Mouse (Mus musculus): ENCODE results near the gene Rps15. TPM values are rescaled to one million over a fixed set of nuclear protein-coding genes. Genes with fewer than 3 reads are reported as not detected.

The Rps15 gene
- polyA plus RNA-seq, 1 experiment from 2014 or later = 708 TPM

GRCm38 (mm10) chr10:80281921-80282371, 10.3 kb upstream of the Rps15 start:
- Histone ChIP-seq H3K9ac (ENCODE audit: low read depth, low read length) (peak overlapping the region; percentile 31; the same call in 1 of the 2 replicates), H3K27ac (ENCODE audit: low read depth, low read length) (peak overlapping the region; percentile 79), H3K4me3 (ENCODE audit: low read depth, low read length) (no peak overlapping the region), H3K36me3 (ENCODE audit: control insufficient read depth, insufficient read depth) (peaks cover 91% of the 10 kb centered on the region), H3K9me3 (ENCODE audit: control insufficient read depth) (no peaks in the 10 kb centered on the region), H3K4me2 (replicated peaks; ENCODE audit: low read depth) (peak overlapping the region; percentile 9; the same call in 1 of the 2 replicates), H3K4me1 (replicated peaks; ENCODE audit: control insufficient read depth, insufficient read depth, low read length) (0 out of 2 replicates have a peak, but pooled peaks cover 5% of the 10 kb centered on the region), H3K27me3 (replicated peaks; ENCODE audit: control insufficient read depth, insufficient read depth, low read length) (no peaks in the 10 kb centered on the region)
- no peak for TF ChIP-seq CTCF (IDR thresholded peaks at IDR 0.05; ENCODE audit: low read depth)
- peak; percentile 29 for ATAC-seq
- 53% methylated on average over 8 of the region's 8 CpGs for WGBS

GRCm38 (mm10) chr10:80282481-80283441, 9.5 kb upstream of the Rps15 start:
- peak; percentile 63 for ATAC-seq
- peaks cover 91% of the 10 kb centered on the region for H3K36me3 ChIP-seq (ENCODE audit: control insufficient read depth, insufficient read depth)

GRCm38 (mm10) chr10:80285222-80286070, 6.8 kb upstream of the Rps15 start:
- no peak overlapping the region for H3K9ac ChIP-seq (ENCODE audit: low read depth, low read length)
- no peak for ATAC-seq
- H3K4me2 ChIP-seq (replicated peaks; ENCODE audit: low read depth) = no peak overlapping the region
- H3K27me3 ChIP-seq (replicated peaks; ENCODE audit: control insufficient read depth, insufficient read depth, low read length) = no peaks in the 10 kb centered on the region
- no peak for TF ChIP-seq CTCF (IDR thresholded peaks at IDR 0.05; ENCODE audit: low read depth)
- H3K4me3 ChIP-seq (ENCODE audit: low read depth, low read length) = no peak overlapping the region
- H3K9me3 ChIP-seq (ENCODE audit: control insufficient read depth) = no peaks in the 10 kb centered on the region
- peaks cover 70% of the 10 kb centered on the region for H3K36me3 ChIP-seq (ENCODE audit: control insufficient read depth, insufficient read depth)
- H3K4me1 ChIP-seq (replicated peaks; ENCODE audit: control insufficient read depth, insufficient read depth, low read length) = 0 out of 2 replicates have a peak, but pooled peaks cover 5% of the 10 kb centered on the region
- WGBS = 76% methylated on average over 13 of the region's 15 CpGs
- no peak overlapping the region for H3K27ac ChIP-seq (ENCODE audit: low read depth, low read length)

More at GRCm38 (mm10) chr10:80282481-80283441, 9.5 kb upstream of the Rps15 start:
- H3K9me3 ChIP-seq (ENCODE audit: control insufficient read depth) = no peaks in the 10 kb centered on the region
- WGBS = 50% methylated on average over 20 of the region's 20 CpGs
- TF ChIP-seq CTCF (IDR thresholded peaks at IDR 0.05; ENCODE audit: low read depth) = peak; percentile 30
- H3K4me1 ChIP-seq (replicated peaks; ENCODE audit: control insufficient read depth, insufficient read depth, low read length) = 0 out of 2 replicates have a peak, but pooled peaks cover 5% of the 10 kb centered on the region
- peak overlapping the region; percentile 31 for H3K9ac ChIP-seq (ENCODE audit: low read depth, low read length)
- no peaks in the 10 kb centered on the region for H3K27me3 ChIP-seq (replicated peaks; ENCODE audit: control insufficient read depth, insufficient read depth, low read length)
- no peak overlapping the region for H3K4me3 ChIP-seq (ENCODE audit: low read depth, low read length)
- H3K27ac ChIP-seq (ENCODE audit: low read depth, low read length) = peak overlapping the region; percentile 79
- H3K4me2 ChIP-seq (replicated peaks; ENCODE audit: low read depth) = no peak overlapping the region

GRCm38 (mm10) chr10:80288097-80288496, 4.2 kb upstream of the Rps15 start:
- Histone ChIP-seq H3K9me3 (ENCODE audit: control insufficient read depth) (no peaks in the 10 kb centered on the region), H3K36me3 (ENCODE audit: control insufficient read depth, insufficient read depth) (peaks cover 50% of the 10 kb centered on the region), H3K9ac (ENCODE audit: low read depth, low read length) (no peak overlapping the region), H3K27me3 (replicated peaks; ENCODE audit: control insufficient read depth, insufficient read depth, low read length) (no peaks in the 10 kb centered on the region), H3K27ac (ENCODE audit: low read depth, low read length) (peak overlapping the region; percentile 74), H3K4me3 (ENCODE audit: low read depth, low read length) (no peak overlapping the region), H3K4me2 (replicated peaks; ENCODE audit: low read depth) (0 out of 2 replicates have a peak overlapping the region, but pooled peaks have one; percentile 24), H3K4me1 (replicated peaks; ENCODE audit: control insufficient read depth, insufficient read depth, low read length) (no peaks in the 10 kb centered on the region)
- 68% methylated on average over 12 of the region's 12 CpGs for WGBS
- TF ChIP-seq CTCF (IDR thresholded peaks at IDR 0.05; ENCODE audit: low read depth) = no peak
- ATAC-seq = peak; percentile 62

- ATAC-seq = peak; percentile 10; the same call in 1 of the 2 replicates
- no peaks in the 10 kb centered on the region for H3K27me3 ChIP-seq (replicated peaks; ENCODE audit: control insufficient read depth, insufficient read depth, low read length)
- no peak overlapping the region for H3K4me3 ChIP-seq (ENCODE audit: low read depth, low read length)
- TF ChIP-seq CTCF (IDR thresholded peaks at IDR 0.05; ENCODE audit: low read depth) = peak; percentile 68
- H3K36me3 ChIP-seq (ENCODE audit: control insufficient read depth, insufficient read depth) = peaks cover 47% of the 10 kb centered on the region
- WGBS = 60% methylated on average over 8 of the region's 8 CpGs
- no peak overlapping the region for H3K9ac ChIP-seq (ENCODE audit: low read depth, low read length)
- no peaks in the 10 kb centered on the region for H3K9me3 ChIP-seq (ENCODE audit: control insufficient read depth)
- peak overlapping the region; percentile 74 for H3K27ac ChIP-seq (ENCODE audit: low read depth, low read length)
- H3K4me1 ChIP-seq (replicated peaks; ENCODE audit: control insufficient read depth, insufficient read depth, low read length) = no peaks in the 10 kb centered on the region
- H3K4me2 ChIP-seq (replicated peaks; ENCODE audit: low read depth) = no peak overlapping the region
These were observed 3.6 kb upstream of the Rps15 start for GRCm38 (mm10) chr10:80288657-80289056.
